Mouse (Mus musculus) inflammation-experienced regulatory T-cells, adult 6 months (primary cell): ENCODE measurements around the gene Fsip1. TPM values are rescaled to one million over a fixed set of nuclear protein-coding genes. Genes with fewer than 3 reads are reported as not detected.

Experiments used
- ATAC-seq: one replicate; pipeline ENCODE4 v1.8.0; 2017
- polyA plus RNA-seq, 3 experiments: library from polyadenylated mRNA; unstranded; fragments of 100-300 nt; shearing (Covaris generic); gene quantifications; one replicate each; pipeline ENCODE4 v1.2.1; 2017

The Fsip1 gene
- polyA plus RNA-seq, 3 experiments from 2014 or later, result not detected

GRCm38 (mm10) chr2:118124437-118124836 is 132.3 kb downstream of the Fsip1 start:
- no peak for ATAC-seq

- ATAC-seq, result no peak
Observed at GRCm38 (mm10) chr2:118123743-118124142, 133.0 kb downstream of the Fsip1 start.

- ATAC-seq, result no peak
Observed at GRCm38 (mm10) chr2:118122291-118122690, 134.5 kb downstream of the Fsip1 start.

GRCm38 (mm10) chr2:118120751-118121150 is 136.0 kb downstream of the Fsip1 start:
- no peak for ATAC-seq

- ATAC-seq, result no peak
Observed at GRCm38 (mm10) chr2:118120095-118120494, 136.7 kb downstream of the Fsip1 start.

- no peak for ATAC-seq
Observed at GRCm38 (mm10) chr2:118119684-118120083, 137.1 kb downstream of the Fsip1 start.

- ATAC-seq, result no peak
Observed at GRCm38 (mm10) chr2:118118515-118118914, 138.3 kb downstream of the Fsip1 start.

- no peak for ATAC-seq
Observed at GRCm38 (mm10) chr2:118118045-118118444, 138.7 kb downstream of the Fsip1 start.

- ATAC-seq, result no peak
Observed at GRCm38 (mm10) chr2:118117401-118117800, 139.4 kb downstream of the Fsip1 start.

GRCm38 (mm10) chr2:118116754-118117290 is 139.9 kb downstream of the Fsip1 start:
- no peak for ATAC-seq

- no peak for ATAC-seq
Observed at GRCm38 (mm10) chr2:118116180-118116579, 140.6 kb downstream of the Fsip1 start.

- ATAC-seq, result no peak
Observed at GRCm38 (mm10) chr2:118115647-118116046, 141.1 kb downstream of the Fsip1 start.

- no peak for ATAC-seq
Observed at GRCm38 (mm10) chr2:118114671-118115070, 142.1 kb downstream of the Fsip1 start.

GRCm38 (mm10) chr2:118113808-118114524 is 142.8 kb downstream of the Fsip1 start:
- no peak for ATAC-seq

GRCm38 (mm10) chr2:118112846-118113479 is 143.8 kb downstream of the Fsip1 start:
- no peak for ATAC-seq

- ATAC-seq, result no peak
Observed at GRCm38 (mm10) chr2:118112438-118112837, 144.3 kb downstream of the Fsip1 start.

GRCm38 (mm10) chr2:118111488-118112131 is 145.2 kb downstream of the Fsip1 start, which contains the start of gene Thbs1:
TSS of gene Thbs1 (plus strand) at chr2:118111876.
- no peak for ATAC-seq

GRCm38 (mm10) chr2:118111116-118111487 is 145.7 kb downstream of the Fsip1 start:
- ATAC-seq, result no peak

GRCm38 (mm10) chr2:118110225-118110915 is 146.4 kb downstream of the Fsip1 start:
- no peak for ATAC-seq

GRCm38 (mm10) chr2:118102169-118102568 is 154.6 kb downstream of the Fsip1 start:
- no peak for ATAC-seq

- no peak for ATAC-seq
Observed at GRCm38 (mm10) chr2:118099104-118099503, 157.7 kb downstream of the Fsip1 start.

- ATAC-seq, result no peak
Observed at GRCm38 (mm10) chr2:118091226-118091625, 165.5 kb downstream of the Fsip1 start.
